Mouse (Mus musculus): ENCODE results near the gene Cypt12. TPM values are rescaled to one million over a fixed set of nuclear protein-coding genes. Genes with fewer than 3 reads are reported as not detected.

Cypt12 gene
- total RNA-seq (2023): not detected

GRCm38 (mm10) chr3:17948299-17948698 lies at the start of gene Cypt12:
Gene Cypt12, plus strand, starts transcription at chr3:17948410.

Data from CD4-positive naive resting alpha-beta T cell, adult 57 days (primary cell).